Mouse (Mus musculus) intestine, postnatal 0 days (tissue): Measurements from ENCODE around the gene Hipk1. TPM values are rescaled to one million over a fixed set of nuclear protein-coding genes. Genes with fewer than 3 reads are reported as not detected.

Experiments
- ATAC-seq: fragments of 200-750 bp; cut with Nextera tagmentation; 2 replicates; pipeline ENCODE4 v1.8.0; 2017; ENCODE audit warnings: mild to moderate bottlenecking, moderate TSS enrichment, moderate library complexity
- H3K27ac ChIP-seq: fragments of 300-500 bp; sonication (generic); 2 replicates; pipeline ENCODE4 v1.5.1; 2014; ENCODE audit warnings: mild to moderate bottlenecking, low read depth, low read length, moderate library complexity
- H3K27me3 ChIP-seq: fragments of 300-500 bp; sonication (generic); replicated peaks from 2 replicates; pipeline ENCODE4 v1.6.1; 2014; ENCODE audit warnings: low read length, mixed read lengths; ENCODE audit not compliant: control insufficient read depth, insufficient read depth
- H3K36me3 ChIP-seq: fragments of 300-500 bp; sonication (generic); 2 replicates; pipeline ENCODE4 v1.6.1; 2014; ENCODE audit warnings: mild to moderate bottlenecking, moderate library complexity; ENCODE audit not compliant: control insufficient read depth, insufficient read depth
- H3K4me1 ChIP-seq: fragments of 300-500 bp; sonication (generic); replicated peaks from 2 replicates; pipeline ENCODE4 v1.6.1; 2014; ENCODE audit warnings: antibody characterized with exemption, low read length, mixed read lengths; ENCODE audit not compliant: control insufficient read depth, insufficient read depth
- H3K4me2 ChIP-seq: fragments of 300-500 bp; sonication (generic); replicated peaks from 2 replicates; pipeline ENCODE4 v1.6.1; 2014; ENCODE audit warnings: low read depth, mild to moderate bottlenecking, moderate library complexity
- H3K4me3 ChIP-seq: fragments of 300-500 bp; sonication (generic); 2 replicates; pipeline ENCODE4 v1.5.1; 2014; ENCODE audit warnings: low read depth, low read length
- H3K9ac ChIP-seq: fragments of 300-500 bp; sonication (generic); 2 replicates; pipeline ENCODE4 v1.6.1; 2014; ENCODE audit warnings: mild to moderate bottlenecking, low read depth, low read length
- H3K9me3 ChIP-seq: fragments of 300-500 bp; sonication (generic); 2 replicates; pipeline ENCODE4 v1.6.1; 2016; ENCODE audit warnings: mixed run types; ENCODE audit not compliant: control insufficient read depth
- CTCF ChIP-seq: sonication (generic); IDR thresholded peaks from 2 replicates; pipeline ENCODE4 v1.5.1; 2016; ENCODE audit warnings: low read depth, mild to moderate bottlenecking, control low read depth, antibody characterized with exemption, moderate library complexity
- WGBS: fragments of 180-500 bp; shearing (Covaris S2); extraction: QIAGEN DNeasy Blood & Tissue Kit; methylation state at CpG from one replicate; pipeline ENCODE4 v1.1.7; 2014; 5-methylcytosine and 5-hydroxymethylcytosine counted together
- polyA plus RNA-seq: library from polyadenylated mRNA; unstranded; fragments of >200 nt; fragmentation: Nextera tagmentation; extraction: Ambion mirVana; gene quantifications from 2 replicates; pipeline ENCODE4 v1.2.1, GENCODE M21; 2015

Hipk1 gene
- polyA plus RNA-seq, 1 experiment from 2014 or later, result 6.6 TPM

- ATAC-seq, result no peak
- Histone ChIP-seq H3K9ac (no peak overlapping the region), H3K36me3 (no peaks in the 10 kb centered on the region), H3K4me1 (no peaks in the 10 kb centered on the region), H3K9me3 (no peaks in the 10 kb centered on the region), H3K27ac (no peak overlapping the region), H3K4me2 (no peak overlapping the region), H3K27me3 (no peaks in the 10 kb centered on the region), H3K4me3 (no peak overlapping the region)
- WGBS, result 76% methylated on average over 3 of the region's 3 CpGs
- TF ChIP-seq CTCF, result peak; percentile 46
These were observed 100.9 kb downstream of the Hipk1 start for GRCm38 (mm10) chr3:103690506-103690905.

Other genes with a start within 250 kb of the Hipk1 start
- 0.56 and 0.60 TPM in 2 replicates for gene Syt6, start 216.3 kb downstream of the Hipk1 start, polyA plus RNA-seq
- 0.26 and 0.31 TPM in 2 replicates for gene Atg4a-ps, start 145.5 kb downstream of the Hipk1 start, polyA plus RNA-seq
- 11.5 and 13.1 TPM in 2 replicates for gene Olfml3, start 53.6 kb downstream of the Hipk1 start, polyA plus RNA-seq
- gene Gm10964, start 52.2 kb downstream of the Hipk1 start, polyA plus RNA-seq, result not detected in 2 replicates
- gene Dclre1b, start 17.9 kb upstream of the Hipk1 start, polyA plus RNA-seq, result 10.2 and 13.3 TPM in 2 replicates
- 12.6 and 12.9 TPM in 2 replicates for gene Ap4b1, start 18.0 kb upstream of the Hipk1 start, polyA plus RNA-seq
- gene Gm43064, start 18.0 kb upstream of the Hipk1 start, polyA plus RNA-seq, result 0.18 TPM in 1 of 2 replicates, not detected in the other
- gene Bcl2l15, start 41.0 kb upstream of the Hipk1 start, polyA plus RNA-seq, result 27.1 and 31.6 TPM in 2 replicates
- 1.5 TPM in 2 replicates for gene Ptpn22, start 68.2 kb upstream of the Hipk1 start, polyA plus RNA-seq
- gene Rsbn1, start 122.6 kb upstream of the Hipk1 start, polyA plus RNA-seq, result 5.3 and 5.5 TPM in 2 replicates
- 6.4 and 7.1 TPM in 2 replicates for gene Phtf1, start 176.5 kb upstream of the Hipk1 start, polyA plus RNA-seq